Mouse (Mus musculus) gastrocnemius, adult 18-20 months (tissue): Measurements from ENCODE around the gene Elp5. TPM values are rescaled to one million over a fixed set of nuclear protein-coding genes. Genes with fewer than 3 reads are reported as not detected.
A peak's percentile ranks its signal among the peaks of the same experiment; 100 is the strongest.

Experiments used
- microRNA-seq: library from miRNA; unstranded; fragments of <30 nt; microRNA quantifications from one replicate; pipeline ENCODE4 v1.2.0, GENCODE M21; 2021
- total RNA-seq, 2 experiments: library from RNA; stranded (reverse); gene quantifications; 2 replicates each; pipeline ENCODE4 v1.2.3; 2021

Elp5 gene
- total RNA-seq, 2 experiments from 2014 or later = 35.1 to 35.3 TPM

Small RNA genes within 50 kb of the gene (microRNA-seq; reads per million reads assigned to microRNA genes)
- gene Gm44349 (not detected), gene Mir324 (790 reads per million, percentile 81 among the genes with 10 or more reads in this experiment)

Other genes starting within 250 kb of the Elp5 start
- gene Polr2a, start 223.9 kb downstream of the Elp5 start, total RNA-seq = 10 to 100 TPM; 33.0 to 33.9 TPM
- gene Slc35g3, start 220.5 kb downstream of the Elp5 start, total RNA-seq = not detected
- 10 to 100 TPM; 37.1 to 37.5 TPM for gene Zbtb4, start 216.6 kb downstream of the Elp5 start, total RNA-seq
- gene Chrnb1, start 186.6 kb downstream of the Elp5 start, total RNA-seq = 10 to 100 TPM; 30.6 to 31.2 TPM
- gene Fgf11, start 180.7 kb downstream of the Elp5 start, total RNA-seq = 1 to 10 TPM; 3.5 to 4.0 TPM
- under 1 TPM; 0.14 to 0.18 TPM for gene Tmem102, start 176.9 kb downstream of the Elp5 start, total RNA-seq
- not detected for gene Gm39566, start 167.2 kb downstream of the Elp5 start, total RNA-seq
- not detected for gene Spem2, start 164.1 kb downstream of the Elp5 start, total RNA-seq
- not detected for gene Spem1, start 160.3 kb downstream of the Elp5 start, total RNA-seq
- 1 to 10 TPM; 1.9 to 2.9 TPM for gene Nlgn2, start 144.7 kb downstream of the Elp5 start, total RNA-seq
- gene Tmem256, start 144.0 kb downstream of the Elp5 start, total RNA-seq = 100 to 1,000 TPM; 141 to 164 TPM
- gene Plscr3, start 136.1 kb downstream of the Elp5 start, total RNA-seq = 10 to 100 TPM; 10.1 to 12.7 TPM
- under 1 TPM in 1 of 2 experiments, not detected in 1; 0.07 TPM for gene Tnk1, start 123.8 kb downstream of the Elp5 start, total RNA-seq
- not detected for gene Tmem95, start 104.5 kb downstream of the Elp5 start, total RNA-seq
- 1 to 10 TPM; 1.3 to 1.5 TPM for gene Kctd11, start 101.1 kb downstream of the Elp5 start, total RNA-seq
- under 1 TPM; 0.21 to 0.30 TPM for gene Acap1, start 87.0 kb downstream of the Elp5 start, total RNA-seq
- gene 2810408A11Rik, start 81.5 kb downstream of the Elp5 start, total RNA-seq = under 1 TPM; 0.24 to 0.25 TPM
- 10 to 100 TPM; 25.9 to 27.4 TPM for gene Neurl4, start 81.4 kb downstream of the Elp5 start, total RNA-seq
- 10 to 100 TPM; 50.8 to 55.8 TPM for gene Gps2, start 68.6 kb downstream of the Elp5 start, total RNA-seq
- gene Eif5a, start 60.6 kb downstream of the Elp5 start, total RNA-seq = 100 to 1,000 TPM; 408 to 425 TPM
- 10 to 100 TPM in 1 of 2 experiments, 1 to 10 TPM in 1; 9.3 to 11.4 TPM for gene Ybx2, start 46.7 kb downstream of the Elp5 start, total RNA-seq
- 100 to 1,000 TPM; 424 to 439 TPM for gene Slc2a4, start 34.3 kb downstream of the Elp5 start, total RNA-seq
- not detected for gene Cldn7, start 17.7 kb downstream of the Elp5 start, total RNA-seq
- 100 to 1,000 TPM; 222 to 237 TPM for gene Ctdnep1, start 1.4 kb downstream of the Elp5 start, total RNA-seq
- gene Gabarap, start 8.6 kb upstream of the Elp5 start, total RNA-seq = 100 to 1,000 TPM; 211 to 222 TPM
- gene Phf23, start 13.3 kb upstream of the Elp5 start, total RNA-seq = 10 to 100 TPM; 18.0 to 19.2 TPM
- gene Dvl2, start 18.1 kb upstream of the Elp5 start, total RNA-seq = 1 to 10 TPM; 3.5 to 4.3 TPM
- 100 to 1,000 TPM; 319 to 378 TPM for gene Acadvl, start 32.9 kb upstream of the Elp5 start, total RNA-seq
- 1 to 10 TPM; 3.4 to 5.3 TPM for gene Dlg4, start 34.4 kb upstream of the Elp5 start, total RNA-seq
- not detected for gene Asgr1, start 71.6 kb upstream of the Elp5 start, total RNA-seq
- gene Asgr2, start 110.1 kb upstream of the Elp5 start, total RNA-seq = under 1 TPM in 1 of 2 experiments, not detected in 1; 0.47 TPM
- gene Mgl2, start 147.8 kb upstream of the Elp5 start, total RNA-seq = 1 to 10 TPM in 1 of 2 experiments, under 1 TPM in 1; 0.87 to 2.0 TPM
- 1 to 10 TPM; 3.2 to 3.3 TPM for gene Clec10a, start 173.7 kb upstream of the Elp5 start, total RNA-seq
- under 1 TPM in 1 of 2 experiments, not detected in 1; 0.50 TPM for gene Slc16a11, start 230.2 kb upstream of the Elp5 start, total RNA-seq
- gene Slc16a13, start 238.5 kb upstream of the Elp5 start, total RNA-seq = under 1 TPM; 0.14 to 0.50 TPM
- gene Bcl6b, start 247.3 kb upstream of the Elp5 start, total RNA-seq = 1 to 10 TPM in 1 of 2 experiments, under 1 TPM in 1; 0.82 to 5.1 TPM